Mouse (Mus musculus): ENCODE results near the gene Minos1. TPM values are rescaled to one million over a fixed set of nuclear protein-coding genes. Genes with fewer than 3 reads are reported as not detected.

The Minos1 gene
- polyA plus RNA-seq, 1 experiment, result 18.0 TPM

DNA sequence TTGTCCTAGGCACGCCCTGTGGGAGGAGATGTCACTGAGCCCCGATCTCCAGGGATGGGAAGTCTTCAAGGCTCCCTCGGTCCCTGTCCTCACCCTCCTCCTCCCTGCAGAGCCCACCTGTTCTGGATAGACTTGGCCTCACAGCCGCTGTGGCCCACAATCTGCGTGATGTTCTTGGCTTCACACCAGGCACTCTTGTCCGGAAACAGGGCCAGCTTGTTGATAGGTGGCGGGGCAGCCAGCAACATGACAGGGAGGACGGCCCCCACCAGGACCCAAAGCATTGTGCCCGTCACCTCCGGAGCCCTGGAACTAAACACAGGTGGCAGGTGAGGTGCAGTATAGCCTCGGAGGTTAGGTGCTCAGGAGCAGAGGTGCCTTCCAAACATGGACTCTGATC is 45.6 kb downstream of the Minos1 start:
- no peak for DNase-seq (ENCODE audit: low read depth in 1 of 2, low spot score in 2 of 2)
- WGBS, result 72% methylated on average over 11 of the region's 11 CpGs

DNA sequence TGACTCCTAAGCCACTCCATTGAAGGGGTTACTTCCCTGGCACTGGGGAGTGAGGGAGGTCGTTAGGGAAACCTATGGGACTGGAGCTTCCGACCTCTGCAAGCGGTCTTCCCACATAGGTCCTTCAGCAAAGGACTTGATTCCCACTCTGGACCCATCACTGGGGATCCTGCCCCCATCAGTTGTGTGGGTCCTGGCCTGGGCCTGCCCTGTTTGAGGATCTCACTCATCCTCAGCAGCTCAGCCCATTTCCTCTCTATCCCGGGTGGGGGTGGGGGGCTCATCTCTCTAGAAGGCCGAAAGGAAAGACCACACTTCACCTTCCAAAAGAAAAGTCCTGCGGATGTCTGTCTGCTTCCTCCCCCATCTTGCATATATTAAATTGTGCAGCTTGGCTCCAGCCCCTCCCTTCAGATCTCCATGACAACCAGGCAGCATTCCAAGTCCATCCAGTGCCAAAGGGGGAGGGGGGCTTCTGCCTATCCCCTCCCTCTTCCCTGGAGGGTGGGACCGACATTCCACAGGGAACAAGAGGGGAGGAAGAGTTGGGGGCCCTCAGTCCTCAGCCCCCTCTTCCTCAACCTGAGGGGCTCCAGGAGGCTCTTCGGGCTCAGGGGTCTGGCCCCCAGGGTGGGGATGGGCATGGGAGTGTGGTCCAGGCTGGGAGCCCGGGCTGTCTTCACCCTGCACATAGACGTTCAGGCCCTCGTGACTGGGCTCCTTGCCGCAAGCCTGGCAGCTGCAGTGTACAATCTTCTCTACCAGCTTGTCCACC is 47.9 kb downstream of the Minos1 start:
- Histone ChIP-seq H3K27me3 (ENCODE audit: control insufficient read depth, insufficient read depth, low read length) (no peaks in the 10 kb centered on the region; the same call in 1 of the 2 replicates), H3K4me3 (ENCODE audit: extremely low read depth, insufficient read depth, insufficient read length) (no peak overlapping the region), H3K27ac (ENCODE audit: insufficient read depth, low read length) (no peak overlapping the region), H3K36me3 (ENCODE audit: control insufficient read depth, insufficient read depth, low read length) (no peaks in the 10 kb centered on the region), H3K4me1 (ENCODE audit: control insufficient read depth, insufficient read depth, insufficient read length) (no peaks in the 10 kb centered on the region)
- WGBS, result 52% methylated on average over 12 of the region's 12 CpGs
- no peak for DNase-seq (ENCODE audit: low read depth in 1 of 2, low spot score in 2 of 2)
- TF ChIP-seq CTCF (IDR thresholded peaks at IDR 0.05; ENCODE audit: extremely low read depth, insufficient read depth, insufficient read length, insufficient replicate concordance) (no peak), POLR2A (IDR thresholded peaks at IDR 0.05; ENCODE audit: low read depth, low read length) (no peak)

More for the DNA sequence above, 45.6 kb downstream of the Minos1 start:
- H3K36me3 ChIP-seq (ENCODE audit: control insufficient read depth, insufficient read depth, low read length), result no peaks in the 10 kb centered on the region
- H3K4me3 ChIP-seq (ENCODE audit: extremely low read depth, insufficient read depth, insufficient read length), result no peak overlapping the region
- no peak for TF ChIP-seq CTCF (IDR thresholded peaks at IDR 0.05; ENCODE audit: extremely low read depth, insufficient read depth, insufficient read length, insufficient replicate concordance)
- TF ChIP-seq POLR2A (IDR thresholded peaks at IDR 0.05; ENCODE audit: low read depth, low read length), result no peak
- no peaks in the 10 kb centered on the region for H3K27me3 ChIP-seq (ENCODE audit: control insufficient read depth, insufficient read depth, low read length)
- H3K4me1 ChIP-seq (ENCODE audit: control insufficient read depth, insufficient read depth, insufficient read length), result no peaks in the 10 kb centered on the region
- H3K27ac ChIP-seq (ENCODE audit: insufficient read depth, low read length), result no peak overlapping the region

DNA sequence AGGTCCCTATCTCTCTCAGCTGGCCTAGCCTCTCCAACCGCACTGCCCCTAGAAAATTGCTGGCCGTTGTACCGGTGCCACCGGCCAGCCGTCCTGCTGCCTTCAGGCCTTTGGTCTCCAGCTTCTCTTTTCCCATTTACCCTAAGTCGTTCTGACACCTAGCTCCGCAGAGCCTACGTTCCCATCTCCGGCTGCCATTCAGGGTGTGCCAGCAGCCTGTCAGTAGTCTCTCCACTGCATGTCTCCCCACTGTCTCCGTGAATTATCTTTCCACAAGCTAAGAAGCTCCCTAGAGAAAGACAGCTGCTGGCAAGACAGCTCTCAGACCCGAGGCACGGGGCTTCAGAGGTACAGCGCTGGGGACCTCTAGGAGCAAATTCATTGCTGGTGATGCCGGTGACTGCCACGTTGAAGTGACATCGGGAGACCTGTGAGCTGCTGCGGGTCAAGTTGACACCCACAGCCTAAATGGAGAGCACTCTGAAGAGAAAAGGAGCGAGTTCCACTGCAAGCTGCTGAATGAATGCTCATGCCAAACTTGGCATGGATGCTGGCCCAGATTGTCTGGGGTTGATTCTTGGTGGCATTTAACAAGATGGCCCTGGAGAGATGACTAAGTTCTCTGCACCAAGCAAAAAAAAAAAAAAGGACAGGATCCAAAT is 49.5 kb downstream of the Minos1 start:
- no peak for DNase-seq (ENCODE audit: low read depth in 1 of 2, low spot score in 2 of 2)
- H3K27ac ChIP-seq (ENCODE audit: insufficient read depth, low read length), result no peak overlapping the region
- no peak for TF ChIP-seq POLR2A (IDR thresholded peaks at IDR 0.05; ENCODE audit: low read depth, low read length)
- TF ChIP-seq CTCF (IDR thresholded peaks at IDR 0.05; ENCODE audit: extremely low read depth, insufficient read depth, insufficient read length, insufficient replicate concordance), result no peak
- no peaks in the 10 kb centered on the region; the same call in 1 of the 2 replicates for H3K27me3 ChIP-seq (ENCODE audit: control insufficient read depth, insufficient read depth, low read length)
- 79% methylated on average over 18 of the region's 18 CpGs for WGBS
- no peak overlapping the region for H3K4me3 ChIP-seq (ENCODE audit: extremely low read depth, insufficient read depth, insufficient read length)
- no peaks in the 10 kb centered on the region for H3K4me1 ChIP-seq (ENCODE audit: control insufficient read depth, insufficient read depth, insufficient read length)
- H3K36me3 ChIP-seq (ENCODE audit: control insufficient read depth, insufficient read depth, low read length), result no peaks in the 10 kb centered on the region

DNA sequence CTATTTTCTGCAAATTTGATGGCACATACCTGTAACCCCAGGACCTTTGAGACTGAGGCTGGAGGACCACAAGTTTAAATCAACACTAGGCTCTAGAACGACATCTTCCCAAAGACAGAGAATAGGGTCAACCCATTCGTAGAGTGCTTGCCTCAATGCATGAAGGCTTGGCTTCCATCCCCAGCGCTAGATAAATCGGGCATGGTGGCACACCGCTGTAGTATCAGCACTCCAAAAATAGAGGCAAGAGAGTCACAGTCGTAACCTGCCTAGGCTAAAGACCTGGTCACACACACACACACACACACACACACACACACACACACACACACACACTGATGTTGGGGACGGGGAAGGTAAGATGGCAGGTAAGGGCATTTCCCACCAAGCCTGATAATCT is 50.7 kb downstream of the Minos1 start:
- Histone ChIP-seq H3K36me3 (ENCODE audit: control insufficient read depth, insufficient read depth, low read length) (no peaks in the 10 kb centered on the region), H3K4me1 (ENCODE audit: control insufficient read depth, insufficient read depth, insufficient read length) (no peaks in the 10 kb centered on the region; the same call in 1 of the 2 replicates), H3K27me3 (ENCODE audit: control insufficient read depth, insufficient read depth, low read length) (peaks cover 3% of the 10 kb centered on the region; the same call in 1 of the 2 replicates), H3K27ac (ENCODE audit: insufficient read depth, low read length) (no peak overlapping the region), H3K4me3 (ENCODE audit: extremely low read depth, insufficient read depth, insufficient read length) (no peak overlapping the region)
- TF ChIP-seq POLR2A (IDR thresholded peaks at IDR 0.05; ENCODE audit: low read depth, low read length) (no peak), CTCF (IDR thresholded peaks at IDR 0.05; ENCODE audit: extremely low read depth, insufficient read depth, insufficient read length, insufficient replicate concordance) (no peak)
- WGBS, result 87% methylated on average over 7 of the region's 7 CpGs
- DNase-seq (ENCODE audit: low read depth in 1 of 2, low spot score in 2 of 2), result no peak

DNA sequence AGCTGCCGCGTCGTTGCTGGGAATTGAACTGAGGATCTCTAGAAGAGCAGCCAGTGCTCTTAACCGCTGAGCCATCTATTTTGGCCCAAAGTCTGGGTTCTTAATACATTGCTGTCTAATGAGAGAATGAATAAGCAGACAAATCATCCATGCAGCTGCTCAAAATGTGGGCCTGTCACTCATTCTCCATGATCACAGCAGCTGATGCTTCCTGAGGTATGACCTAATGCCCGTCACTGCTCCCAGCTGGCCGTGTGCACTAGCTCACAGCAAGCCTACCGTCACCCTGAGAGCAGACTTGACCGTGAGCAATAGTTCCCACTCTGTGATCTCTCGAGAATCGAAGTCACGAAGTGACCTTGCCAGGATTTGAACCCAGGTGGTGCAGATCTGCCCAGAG is 51.5 kb downstream of the Minos1 start:
- TF ChIP-seq CTCF (IDR thresholded peaks at IDR 0.05; ENCODE audit: extremely low read depth, insufficient read depth, insufficient read length, insufficient replicate concordance) (no peak), POLR2A (IDR thresholded peaks at IDR 0.05; ENCODE audit: low read depth, low read length) (no peak)
- Histone ChIP-seq H3K4me3 (ENCODE audit: extremely low read depth, insufficient read depth, insufficient read length) (no peak overlapping the region), H3K27me3 (ENCODE audit: control insufficient read depth, insufficient read depth, low read length) (peaks cover 7% of the 10 kb centered on the region; the same call in 1 of the 2 replicates), H3K36me3 (ENCODE audit: control insufficient read depth, insufficient read depth, low read length) (no peaks in the 10 kb centered on the region), H3K4me1 (ENCODE audit: control insufficient read depth, insufficient read depth, insufficient read length) (no peaks in the 10 kb centered on the region; the same call in 1 of the 2 replicates), H3K27ac (ENCODE audit: insufficient read depth, low read length) (no peak overlapping the region)
- 84% methylated on average over 11 of the region's 11 CpGs for WGBS
- DNase-seq (ENCODE audit: low read depth in 1 of 2, low spot score in 2 of 2), result no peak

DNA sequence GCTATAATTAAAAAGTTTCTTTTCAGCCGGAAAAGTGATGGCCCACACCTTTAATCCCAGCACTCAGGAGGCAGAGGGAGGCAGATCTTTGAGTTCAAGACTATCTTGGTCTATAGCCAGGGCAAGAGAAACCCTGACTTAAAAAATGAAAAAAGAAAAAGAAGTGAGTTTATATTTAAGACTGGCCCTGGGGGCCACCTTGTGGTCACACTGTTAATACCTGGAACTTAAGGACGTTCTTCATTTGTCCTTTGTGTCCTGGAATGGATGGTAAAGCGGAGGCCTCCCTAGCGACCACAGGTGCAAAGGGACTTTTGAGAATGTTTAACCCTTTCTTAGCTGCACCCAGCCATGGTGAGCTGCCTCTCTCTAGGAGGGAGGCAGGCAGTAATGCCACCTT is 52.2 kb downstream of the Minos1 start:
- Histone ChIP-seq H3K4me3 (ENCODE audit: extremely low read depth, insufficient read depth, insufficient read length) (no peak overlapping the region), H3K36me3 (ENCODE audit: control insufficient read depth, insufficient read depth, low read length) (no peaks in the 10 kb centered on the region), H3K27me3 (ENCODE audit: control insufficient read depth, insufficient read depth, low read length) (peaks cover 7% of the 10 kb centered on the region; the same call in 1 of the 2 replicates), H3K4me1 (ENCODE audit: control insufficient read depth, insufficient read depth, insufficient read length) (no peaks in the 10 kb centered on the region; the same call in 1 of the 2 replicates), H3K27ac (ENCODE audit: insufficient read depth, low read length) (no peak overlapping the region)
- DNase-seq (ENCODE audit: low read depth in 1 of 2, low spot score in 2 of 2), result no peak
- WGBS, result 22% methylated on average over 4 of the region's 4 CpGs
- TF ChIP-seq POLR2A (IDR thresholded peaks at IDR 0.05; ENCODE audit: low read depth, low read length) (no peak), CTCF (IDR thresholded peaks at IDR 0.05; ENCODE audit: extremely low read depth, insufficient read depth, insufficient read length, insufficient replicate concordance) (no peak)

All from spleen, adult 2 months (tissue).